Mouse (Mus musculus): ENCODE results near the gene Apon.

- TF ChIP-seq CTCF (IDR thresholded peaks at IDR 0.05; ENCODE audit: control insufficient read depth, insufficient read depth, low read length) (no peak), POLR2A (IDR thresholded peaks at IDR 0.05; ENCODE audit: borderline replicate concordance, control insufficient read depth, low read depth, low read length) (no peak)
Measured at GRCm38 (mm10) chr10:128236321-128236720, 17.6 kb upstream of the Apon start.
